Mouse (Mus musculus): Measurements from ENCODE around the gene Tstd2. TPM values are rescaled to one million over a fixed set of nuclear protein-coding genes. Genes with fewer than 3 reads are reported as not detected.

Gene Tstd2
- polyA plus RNA-seq, 1 experiment from 2014 or later = 51.0 TPM

DNA sequence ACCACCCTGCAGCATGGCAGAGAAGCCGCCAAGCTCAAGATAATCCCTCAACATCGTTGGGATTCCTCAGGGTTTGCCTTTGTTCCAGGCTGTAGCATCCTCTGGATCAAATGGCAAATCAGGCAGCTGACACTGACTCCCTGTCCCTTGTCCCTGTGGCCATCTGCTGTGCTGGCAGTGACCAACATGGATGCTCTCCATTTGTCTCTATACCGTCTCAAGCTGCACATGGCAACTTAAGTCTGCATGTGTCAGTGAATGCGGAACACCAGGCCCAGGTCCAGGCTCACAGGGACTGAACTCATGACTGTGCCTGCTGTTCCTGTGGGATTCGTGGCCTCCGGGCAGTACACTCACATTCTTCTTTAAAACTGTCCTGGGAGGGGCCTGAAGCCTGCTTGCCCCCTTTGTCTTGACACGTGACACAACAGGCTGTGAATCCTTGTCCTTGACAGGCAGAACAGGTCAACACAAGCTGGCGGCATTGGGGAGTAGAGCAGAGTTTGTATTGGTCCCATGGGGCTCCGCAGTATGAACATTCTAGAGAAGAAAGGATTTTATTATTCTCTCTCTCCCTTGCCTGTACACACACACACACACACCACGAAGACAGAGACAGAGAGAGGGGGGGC lies 21.8 kb downstream of the Tstd2 start:
- H3K4me1 ChIP-seq = no peaks in the 10 kb centered on the region
- H3K9ac ChIP-seq = no peak overlapping the region
- H3K4me3 ChIP-seq = no peak overlapping the region
- no peaks in the 10 kb centered on the region for H3K9me3 ChIP-seq
- H3K4me2 ChIP-seq (replicated peaks) = no peak overlapping the region
- WGBS = 69% methylated on average over 10 of the region's 10 CpGs
- no peak for ATAC-seq (ENCODE audit: low FRiP score, low read depth)
- H3K36me3 ChIP-seq = peaks cover 81% of the 10 kb centered on the region
- H3K27ac ChIP-seq = no peak overlapping the region
- H3K27me3 ChIP-seq (replicated peaks) = no peaks in the 10 kb centered on the region

GRCm38 (mm10) chr4:46115308-46115707 lies 23.2 kb downstream of the Tstd2 start:
- Histone ChIP-seq H3K4me2 (replicated peaks) (no peak overlapping the region), H3K36me3 (peaks cover 68% of the 10 kb centered on the region), H3K4me3 (no peak overlapping the region), H3K27ac (no peak overlapping the region), H3K27me3 (replicated peaks) (no peaks in the 10 kb centered on the region), H3K4me1 (no peaks in the 10 kb centered on the region), H3K9ac (no peak overlapping the region), H3K9me3 (no peaks in the 10 kb centered on the region)
- WGBS = 86% methylated on average over 1 of the region's 1 CpGs
- no peak for ATAC-seq (ENCODE audit: low FRiP score, low read depth)

DNA sequence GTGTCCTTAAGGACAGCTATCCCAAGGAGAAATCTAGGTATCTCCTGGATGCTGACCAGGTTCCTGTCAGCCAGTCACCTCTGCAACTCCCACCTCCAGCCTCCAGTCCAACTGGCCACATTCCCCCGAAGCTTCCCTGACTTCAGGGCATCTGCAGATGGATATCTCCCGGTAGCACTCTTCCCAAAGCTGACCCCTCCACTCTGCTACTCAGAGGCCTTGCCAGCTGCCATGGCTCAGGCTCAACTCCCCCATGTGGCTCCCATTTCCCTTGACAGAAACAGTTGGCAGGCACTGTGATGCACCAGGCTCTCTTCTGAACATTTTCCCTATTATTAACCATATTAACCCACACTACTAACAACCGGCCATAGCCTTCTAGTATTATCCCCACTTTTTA lies 27.1 kb downstream of the Tstd2 start:
- WGBS = 83% methylated on average over 3 of the region's 3 CpGs
- H3K27me3 ChIP-seq (replicated peaks) = no peaks in the 10 kb centered on the region
- no peak for ATAC-seq (ENCODE audit: low FRiP score, low read depth)
- peaks cover 29% of the 10 kb centered on the region for H3K36me3 ChIP-seq
- H3K4me3 ChIP-seq = no peak overlapping the region
- no peaks in the 10 kb centered on the region for H3K4me1 ChIP-seq
- no peak overlapping the region for H3K27ac ChIP-seq
- no peak overlapping the region for H3K4me2 ChIP-seq (replicated peaks)
- no peaks in the 10 kb centered on the region for H3K9me3 ChIP-seq
- H3K9ac ChIP-seq = no peak overlapping the region

GRCm38 (mm10) chr4:46110084-46110483 lies 28.4 kb downstream of the Tstd2 start:
- ATAC-seq (ENCODE audit: low FRiP score, low read depth) = no peak
- H3K4me1 ChIP-seq = no peaks in the 10 kb centered on the region
- H3K27ac ChIP-seq = no peak overlapping the region
- no peak overlapping the region for H3K4me2 ChIP-seq (replicated peaks)
- 90% methylated on average over 8 of the region's 8 CpGs for WGBS
- H3K9ac ChIP-seq = no peak overlapping the region
- H3K9me3 ChIP-seq = no peaks in the 10 kb centered on the region
- no peak overlapping the region for H3K4me3 ChIP-seq
- H3K27me3 ChIP-seq (replicated peaks) = no peaks in the 10 kb centered on the region
- peaks cover 17% of the 10 kb centered on the region for H3K36me3 ChIP-seq

DNA sequence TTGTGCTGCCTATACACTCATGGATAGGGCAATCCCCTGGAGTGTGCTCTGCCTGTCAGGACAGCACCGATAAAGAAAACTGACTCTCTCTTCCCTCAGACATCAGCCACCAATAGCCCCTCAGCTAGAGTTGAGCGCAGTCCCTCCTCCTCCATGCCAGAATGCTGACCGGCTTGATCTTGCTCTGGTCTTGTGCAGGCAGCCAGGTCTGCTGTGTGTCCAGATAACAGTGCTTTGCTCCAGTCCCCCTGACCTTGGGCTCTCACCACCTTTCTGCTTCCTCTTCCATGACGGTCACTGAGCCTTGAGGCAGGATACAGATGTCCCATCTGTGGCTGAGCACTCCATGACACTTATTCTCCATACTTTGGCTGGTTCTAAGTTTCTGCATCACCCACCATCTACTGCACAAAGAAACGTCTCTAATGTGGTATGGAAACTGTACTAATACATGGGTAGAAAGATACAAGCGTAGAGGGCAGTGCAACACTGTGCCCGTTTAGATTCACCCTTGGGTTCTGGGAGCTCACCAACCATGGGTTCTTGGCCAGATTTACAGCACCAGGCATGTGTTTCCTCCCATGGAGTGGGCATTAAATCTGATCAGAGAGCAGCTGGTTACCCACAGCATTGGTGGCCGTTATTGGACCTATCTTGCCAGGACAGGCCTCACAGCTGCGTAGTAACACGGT lies 36.3 kb downstream of the Tstd2 start:
- no peak for ATAC-seq (ENCODE audit: low FRiP score, low read depth)
- WGBS = 92% methylated on average over 10 of the region's 10 CpGs
- Histone ChIP-seq H3K27ac (no peak overlapping the region), H3K4me1 (peaks cover 16% of the 10 kb centered on the region), H3K4me3 (no peak overlapping the region), H3K4me2 (replicated peaks) (no peak overlapping the region), H3K36me3 (no peaks in the 10 kb centered on the region), H3K9me3 (0 out of 2 replicates have a peak, but pooled peaks cover 5% of the 10 kb centered on the region), H3K27me3 (replicated peaks) (no peaks in the 10 kb centered on the region), H3K9ac (no peak overlapping the region)

GRCm38 (mm10) chr4:46101211-46101711 lies 37.2 kb downstream of the Tstd2 start:
- no peak overlapping the region for H3K4me3 ChIP-seq
- peak overlapping the region; percentile 24; the same call in 1 of the 2 replicates for H3K4me2 ChIP-seq (replicated peaks)
- H3K27me3 ChIP-seq (replicated peaks) = no peaks in the 10 kb centered on the region; the same call in 1 of the 2 replicates
- H3K9me3 ChIP-seq = 0 out of 2 replicates have a peak, but pooled peaks cover 5% of the 10 kb centered on the region
- no peaks in the 10 kb centered on the region for H3K36me3 ChIP-seq
- peak; percentile 48; the same call in 1 of the 2 replicates for ATAC-seq (ENCODE audit: low FRiP score, low read depth)
- peaks cover 16% of the 10 kb centered on the region for H3K4me1 ChIP-seq
- WGBS = 43% methylated on average over 14 of the region's 14 CpGs
- no peak overlapping the region for H3K27ac ChIP-seq
- no peak overlapping the region for H3K9ac ChIP-seq

DNA sequence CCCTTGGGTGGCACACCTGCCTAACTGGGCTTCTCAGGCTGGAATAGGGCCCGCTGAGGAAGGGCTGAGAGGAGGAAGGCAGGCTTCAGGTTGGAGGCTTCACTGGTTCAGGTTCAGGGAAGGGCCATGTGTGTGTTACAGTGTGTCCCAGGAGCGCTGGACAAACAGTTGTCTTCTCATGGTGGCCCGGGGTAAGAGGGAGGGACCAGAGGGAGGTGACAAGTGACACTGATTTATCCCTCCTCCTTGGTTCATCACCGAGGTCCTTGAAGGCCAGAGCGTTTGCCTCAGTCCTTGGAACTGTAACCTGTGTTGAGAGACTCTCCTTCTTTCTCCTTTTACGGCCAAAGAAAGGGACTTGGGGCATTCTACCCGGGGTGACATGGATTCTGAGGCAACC lies 38.0 kb downstream of the Tstd2 start:
- Histone ChIP-seq H3K27ac (no peak overlapping the region), H3K4me3 (no peak overlapping the region), H3K4me2 (replicated peaks) (no peak overlapping the region), H3K9me3 (0 out of 2 replicates have a peak, but pooled peaks cover 5% of the 10 kb centered on the region), H3K4me1 (peaks cover 16% of the 10 kb centered on the region), H3K9ac (no peak overlapping the region), H3K36me3 (no peaks in the 10 kb centered on the region), H3K27me3 (replicated peaks) (no peaks in the 10 kb centered on the region; the same call in 1 of the 2 replicates)
- WGBS = 62% methylated on average over 7 of the region's 7 CpGs
- no peak for ATAC-seq (ENCODE audit: low FRiP score, low read depth)

- no peak overlapping the region for H3K4me3 ChIP-seq
- WGBS = 83% methylated on average over 9 of the region's 9 CpGs
- no peak overlapping the region for H3K27ac ChIP-seq
- no peaks in the 10 kb centered on the region for H3K36me3 ChIP-seq
- 0 out of 2 replicates have a peak, but pooled peaks cover 5% of the 10 kb centered on the region for H3K9me3 ChIP-seq
- no peaks in the 10 kb centered on the region; the same call in 1 of the 2 replicates for H3K27me3 ChIP-seq (replicated peaks)
- H3K4me2 ChIP-seq (replicated peaks) = no peak overlapping the region
- H3K9ac ChIP-seq = no peak overlapping the region
- no peak for ATAC-seq (ENCODE audit: low FRiP score, low read depth)
- peaks cover 16% of the 10 kb centered on the region for H3K4me1 ChIP-seq
Observed at GRCm38 (mm10) chr4:46099132-46099531, 39.4 kb downstream of the Tstd2 start.

GRCm38 (mm10) chr4:46097591-46097990 lies 40.9 kb downstream of the Tstd2 start:
- Histone ChIP-seq H3K36me3 (no peaks in the 10 kb centered on the region), H3K27ac (no peak overlapping the region), H3K9me3 (0 out of 2 replicates have a peak, but pooled peaks cover 5% of the 10 kb centered on the region), H3K9ac (no peak overlapping the region), H3K27me3 (replicated peaks) (no peaks in the 10 kb centered on the region; the same call in 1 of the 2 replicates), H3K4me2 (replicated peaks) (no peak overlapping the region), H3K4me1 (peaks cover 22% of the 10 kb centered on the region), H3K4me3 (no peak overlapping the region)
- no peak for ATAC-seq (ENCODE audit: low FRiP score, low read depth)
- WGBS = 94% methylated on average over 2 of the region's 2 CpGs

GRCm38 (mm10) chr4:46096546-46096945 lies 41.9 kb downstream of the Tstd2 start:
- WGBS = 89% methylated on average over 7 of the region's 7 CpGs
- Histone ChIP-seq H3K4me3 (no peak overlapping the region), H3K9me3 (no peaks in the 10 kb centered on the region), H3K27me3 (replicated peaks) (no peaks in the 10 kb centered on the region; the same call in 1 of the 2 replicates), H3K36me3 (no peaks in the 10 kb centered on the region), H3K4me1 (peaks cover 20% of the 10 kb centered on the region), H3K4me2 (replicated peaks) (no peak overlapping the region), H3K27ac (no peak overlapping the region), H3K9ac (no peak overlapping the region)
- no peak for ATAC-seq (ENCODE audit: low FRiP score, low read depth)

- no peaks in the 10 kb centered on the region for H3K36me3 ChIP-seq
- H3K27ac ChIP-seq = no peak overlapping the region
- H3K4me2 ChIP-seq (replicated peaks) = no peak overlapping the region
- H3K9me3 ChIP-seq = no peaks in the 10 kb centered on the region
- H3K27me3 ChIP-seq (replicated peaks) = no peaks in the 10 kb centered on the region; the same call in 1 of the 2 replicates
- H3K9ac ChIP-seq = no peak overlapping the region
- no peak overlapping the region for H3K4me3 ChIP-seq
- 95% methylated on average over 3 of the region's 3 CpGs for WGBS
- no peak for ATAC-seq (ENCODE audit: low FRiP score, low read depth)
- peaks cover 13% of the 10 kb centered on the region for H3K4me1 ChIP-seq
Observed at GRCm38 (mm10) chr4:46095826-46096159, 42.7 kb downstream of the Tstd2 start.

DNA sequence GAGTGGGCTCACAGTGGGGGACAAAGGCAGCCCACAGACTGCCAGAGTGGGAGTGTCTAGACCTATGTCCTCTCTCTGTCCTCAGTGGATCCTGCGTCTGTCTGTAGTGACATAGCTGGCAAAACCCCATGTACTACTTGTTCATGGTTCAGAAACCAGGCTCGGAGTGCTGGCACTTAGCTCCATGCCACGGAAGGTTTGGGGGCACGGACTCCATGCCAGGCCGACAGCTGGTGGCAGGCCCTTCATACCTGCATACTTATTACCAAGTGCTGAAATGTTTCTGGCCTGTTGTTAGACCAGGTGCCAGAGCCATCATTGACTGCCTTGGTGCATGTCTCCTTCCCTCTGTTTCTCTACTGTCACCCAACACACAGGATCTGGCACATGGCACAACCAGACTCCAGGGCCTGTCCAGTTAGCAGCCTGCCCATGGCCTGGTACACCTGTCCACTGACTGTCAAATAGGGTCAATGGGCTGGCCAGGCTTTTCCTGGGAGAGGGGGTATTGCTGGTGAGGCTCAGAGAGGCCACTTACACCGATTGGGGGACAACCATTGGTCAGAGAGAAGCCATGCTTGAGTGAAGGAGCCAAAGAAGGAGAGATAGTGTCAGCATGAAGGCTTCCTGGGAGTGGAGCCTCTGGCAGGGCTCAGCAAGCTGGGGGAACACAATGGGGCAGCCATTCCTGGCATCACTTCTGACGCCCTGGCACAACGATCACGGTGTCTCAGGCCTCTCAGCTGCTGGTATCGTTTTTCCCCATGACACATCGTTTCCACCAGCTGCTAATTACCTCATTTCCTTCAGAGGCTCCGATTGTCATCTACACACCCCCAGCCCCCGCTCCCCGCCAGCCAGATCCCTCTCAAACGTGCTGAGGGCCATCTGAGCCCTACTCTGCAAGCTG lies 43.3 kb downstream of the Tstd2 start:
- no peak for ATAC-seq (ENCODE audit: low FRiP score, low read depth)
- 62% methylated on average over 15 of the region's 15 CpGs for WGBS
- H3K4me3 ChIP-seq = no peak overlapping the region
- no peaks in the 10 kb centered on the region; the same call in 1 of the 2 replicates for H3K27me3 ChIP-seq (replicated peaks)
- no peak overlapping the region for H3K9ac ChIP-seq
- no peak overlapping the region for H3K27ac ChIP-seq
- H3K4me2 ChIP-seq (replicated peaks) = no peak overlapping the region
- H3K9me3 ChIP-seq = no peaks in the 10 kb centered on the region
- no peaks in the 10 kb centered on the region for H3K36me3 ChIP-seq
- peaks cover 7% of the 10 kb centered on the region; the same call in 1 of the 2 replicates for H3K4me1 ChIP-seq
